Comparison of ENCODE assay signal across 15 mouse cellular contexts in the genomic region with DNA sequence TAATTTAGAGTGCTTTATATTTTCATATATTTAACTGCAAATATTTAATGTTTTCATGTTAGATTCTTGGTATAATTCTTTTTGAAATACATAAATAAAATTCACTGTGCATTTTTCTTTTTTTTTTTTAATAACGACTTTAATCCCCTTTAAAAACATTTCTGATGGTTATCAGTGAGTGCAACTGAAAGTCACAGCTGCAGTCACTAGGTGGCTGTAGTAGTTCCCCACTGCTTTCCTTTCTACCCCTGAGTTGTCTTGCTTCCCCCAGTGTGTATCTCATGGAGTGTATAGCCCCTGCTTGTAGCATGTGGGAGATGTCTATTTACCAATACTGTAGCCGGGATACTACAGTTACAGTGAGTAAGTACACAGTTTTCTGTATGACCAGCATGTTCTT. TPM values are rescaled to one million over a fixed set of nuclear protein-coding genes. Genes with fewer than 3 reads are reported as not detected.
DNase-seq lines count a peak whose midpoint lies in the region; ATAC-seq and TF ChIP-seq lines count a peak whose summit lies in the region.
"Had no signal": no experiment of that assay in that cellular context is flagged by ENCODE, and none has a peak within 500 bp of the region (broad histone marks: within the 10 kb centered on the region; RNA-seq: fewer than 3 reads in every experiment).

No protein-coding gene starts in this region.

- H3K27ac ChIP-seq in heart, embryonic 13.5 days (replicated peaks): peak overlapping the region; percentile 56; the same call in 1 of the 2 replicates
- no peak overlapping the region for H3K27ac ChIP-seq in heart, embryonic 11.5 days (ENCODE audit: low read depth, low read length)
- no peak overlapping the region for H3K27ac ChIP-seq in layer of hippocampus, adult 2 months
- peak overlapping the region; percentile 65 for H3K27ac ChIP-seq in embryonic facial prominence, embryonic 15.5 days (replicated peaks)
- H3K27ac ChIP-seq in stomach, embryonic 16.5 days (ENCODE audit: low read length): peak overlapping the region; percentile 24; the same call in 1 of the 2 replicates
- H3K27ac ChIP-seq: forebrain, embryonic 10.5 days; hindbrain, embryonic 13.5 days; lung, embryonic 15.5 days; midbrain, embryonic 10.5 days had no signal

- no peak for ATAC-seq in heart, embryonic 13.5 days (ENCODE audit: extremely low read depth, insufficient number of reproducible peaks, low FRiP score, low TSS enrichment)
- no peak for ATAC-seq in heart, embryonic 11.5 days (replicated peaks; ENCODE audit: insufficient number of reproducible peaks, low FRiP score, low TSS enrichment)
- no peak for ATAC-seq in embryonic facial prominence, embryonic 15.5 days (ENCODE audit: insufficient number of reproducible peaks, low FRiP score, low TSS enrichment, low read depth)
- no peak for ATAC-seq in stomach, embryonic 16.5 days (ENCODE audit: insufficient read depth, low FRiP score)
- ATAC-seq in inflammation-experienced regulatory T-cells, adult 6 months: no peak

- H3K4me3 ChIP-seq in heart, embryonic 13.5 days: no peak overlapping the region
- H3K4me3 ChIP-seq in heart, embryonic 11.5 days (ENCODE audit: low read depth, low read length): no peak overlapping the region
- no peak overlapping the region for H3K4me3 ChIP-seq in layer of hippocampus, adult 2 months
- no peak overlapping the region for H3K4me3 ChIP-seq in embryonic facial prominence, embryonic 15.5 days (replicated peaks)
- no peak overlapping the region for H3K4me3 ChIP-seq in stomach, embryonic 16.5 days (replicated peaks; ENCODE audit: low read length)
- H3K4me3 ChIP-seq: forebrain, embryonic 10.5 days; hindbrain, embryonic 13.5 days; lung, embryonic 15.5 days; midbrain, embryonic 10.5 days had no signal

- peaks cover 6% of the 10 kb centered on the region for H3K4me1 ChIP-seq in heart, embryonic 13.5 days
- H3K4me1 ChIP-seq in heart, embryonic 11.5 days (ENCODE audit: control insufficient read depth, insufficient read depth, low read length): 0 out of 2 replicates have a peak, but pooled peaks cover 2% of the 10 kb centered on the region
- H3K4me1 ChIP-seq in embryonic facial prominence, embryonic 15.5 days: peaks cover 24% of the 10 kb centered on the region
- H3K4me1 ChIP-seq in stomach, embryonic 16.5 days (ENCODE audit: control insufficient read depth, insufficient read depth, low read length): no peaks in the 10 kb centered on the region; the same call in 1 of the 2 replicates
- H3K4me1 ChIP-seq: hindbrain, embryonic 13.5 days; lung, embryonic 15.5 days; midbrain, embryonic 10.5 days had no signal

- DNase-seq in layer of hippocampus, adult 2 months (ENCODE audit: low spot score in 2 of 2): no peak
- no peak for DNase-seq in layer of hippocampus, postnatal 14 days (ENCODE audit: low spot score in 2 of 2)
- DNase-seq in spleen, postnatal 4 days (ENCODE audit: low spot score in 2 of 2): no peak
- DNase-seq: cerebellum, adult 11-12 months; retina, postnatal 1 day; thymus, adult 18-20 months had no signal

- WGBS in heart, embryonic 13.5 days: 74% methylated on average over 2 of the region's 2 CpGs
- WGBS in heart, embryonic 11.5 days (ENCODE audit: insufficient replicate concordance): 80% methylated on average over 2 of the region's 2 CpGs
- WGBS in embryonic facial prominence, embryonic 15.5 days: 55% methylated on average over 2 of the region's 2 CpGs
- 81% methylated on average over 2 of the region's 2 CpGs for WGBS in stomach, embryonic 16.5 days

- no peak overlapping the region for H3K4me2 ChIP-seq in heart, embryonic 13.5 days
- no peak overlapping the region for H3K4me2 ChIP-seq in heart, embryonic 11.5 days
- no peak overlapping the region for H3K4me2 ChIP-seq in embryonic facial prominence, embryonic 15.5 days (replicated peaks)
- no peak overlapping the region for H3K4me2 ChIP-seq in stomach, embryonic 16.5 days (ENCODE audit: low read depth, low read length)
- H3K4me2 ChIP-seq: hindbrain, embryonic 13.5 days; lung, embryonic 15.5 days had no signal

- peaks cover 65% of the 10 kb centered on the region for H3K36me3 ChIP-seq in heart, embryonic 13.5 days
- H3K36me3 ChIP-seq in heart, embryonic 11.5 days (ENCODE audit: control insufficient read depth, insufficient read depth, low read length): peaks cover 8% of the 10 kb centered on the region
- peaks cover 28% of the 10 kb centered on the region for H3K36me3 ChIP-seq in embryonic facial prominence, embryonic 15.5 days
- H3K36me3 ChIP-seq in stomach, embryonic 16.5 days (ENCODE audit: control insufficient read depth, insufficient read depth, low read length): no peaks in the 10 kb centered on the region

- peak; percentile 66 for TF ChIP-seq CTCF in layer of hippocampus, adult 2 months (conservative IDR thresholded peaks at IDR 0.05)

- H3K27me3 ChIP-seq in heart, embryonic 13.5 days (replicated peaks): no peaks in the 10 kb centered on the region
- no peaks in the 10 kb centered on the region for H3K27me3 ChIP-seq in heart, embryonic 11.5 days (ENCODE audit: control insufficient read depth, insufficient read depth, low read length)
- H3K27me3 ChIP-seq in embryonic facial prominence, embryonic 15.5 days: no peaks in the 10 kb centered on the region
- H3K27me3 ChIP-seq in stomach, embryonic 16.5 days (ENCODE audit: control insufficient read depth, insufficient read depth, low read length): no peaks in the 10 kb centered on the region
- H3K27me3 ChIP-seq: hindbrain, embryonic 13.5 days; lung, embryonic 15.5 days had no signal

- H3K9me3 ChIP-seq in heart, embryonic 13.5 days: no peaks in the 10 kb centered on the region
- no peaks in the 10 kb centered on the region for H3K9me3 ChIP-seq in heart, embryonic 11.5 days (replicated peaks; ENCODE audit: control insufficient read depth, low read length)
- no peaks in the 10 kb centered on the region for H3K9me3 ChIP-seq in embryonic facial prominence, embryonic 15.5 days (replicated peaks)
- no peaks in the 10 kb centered on the region for H3K9me3 ChIP-seq in stomach, embryonic 16.5 days (replicated peaks; ENCODE audit: control insufficient read depth, low read length)
- H3K9me3 ChIP-seq: forebrain, embryonic 10.5 days; hindbrain, embryonic 13.5 days; lung, embryonic 15.5 days; midbrain, embryonic 10.5 days had no signal

- H3K9ac ChIP-seq in heart, embryonic 13.5 days: no peak overlapping the region
- H3K9ac ChIP-seq in heart, embryonic 11.5 days (ENCODE audit: low read depth, low read length): no peak overlapping the region
- H3K9ac ChIP-seq in embryonic facial prominence, embryonic 15.5 days: no peak overlapping the region
- H3K9ac ChIP-seq in stomach, embryonic 16.5 days (ENCODE audit: low read length): no peak overlapping the region
- H3K9ac ChIP-seq: hindbrain, embryonic 13.5 days; lung, embryonic 15.5 days had no signal

RNA-seq across cellular contexts. Expression of a gene that starts 29.0 kb away (rescaled TPM):
- 22.3 and 22.8 TPM in 2 replicates for polyA plus RNA-seq in heart, embryonic 13.5 days (2015; fragmentation: Nextera tagmentation; extraction: Ambion mirVana)
- 24.9 and 32.8 TPM in 2 replicates for polyA plus RNA-seq in heart, embryonic 11.5 days (2014; fragmentation: Nextera tagmentation; extraction: Ambion mirVana)
- total RNA-seq in layer of hippocampus, adult 2 months (2021): 10 to 100 TPM; 24.6 to 26.3 TPM
- 10 to 100 TPM; 21.6 to 22.7 TPM for total RNA-seq in layer of hippocampus, postnatal 14 days (2021)
- polyA plus RNA-seq in embryonic facial prominence, embryonic 15.5 days (2015; fragmentation: Nextera tagmentation; extraction: Ambion mirVana): 38.7 and 40.9 TPM in 2 replicates
- polyA plus RNA-seq in stomach, embryonic 16.5 days (2015; fragmentation: Nextera tagmentation; extraction: Ambion mirVana): 35.9 and 37.5 TPM in 2 replicates
- 10 to 100 TPM; 24.8 to 26.8 (median 25.1) TPM for polyA plus RNA-seq in inflammation-experienced regulatory T-cells, adult 6 months (2017; shearing (Covaris generic))

RNA-seq across cellular contexts. Expression of a gene that starts 56.9 kb away (rescaled TPM):
- polyA plus RNA-seq in heart, embryonic 13.5 days (2015; fragmentation: Nextera tagmentation; extraction: Ambion mirVana): 0.84 and 1.1 TPM in 2 replicates
- 0.27 TPM in 1 of 2 replicates, not detected in the other for polyA plus RNA-seq in heart, embryonic 11.5 days (2014; fragmentation: Nextera tagmentation; extraction: Ambion mirVana)
- total RNA-seq in layer of hippocampus, adult 2 months (2021): 100 to 1,000 TPM; 123 to 124 TPM
- 100 to 1,000 TPM; 151 to 154 TPM for total RNA-seq in layer of hippocampus, postnatal 14 days (2021)
- 8.4 and 8.8 TPM in 2 replicates for polyA plus RNA-seq in embryonic facial prominence, embryonic 15.5 days (2015; fragmentation: Nextera tagmentation; extraction: Ambion mirVana)
- polyA plus RNA-seq in stomach, embryonic 16.5 days (2015; fragmentation: Nextera tagmentation; extraction: Ambion mirVana): 15.8 and 17.5 TPM in 2 replicates
- under 1 TPM in 1 of 3 experiments, not detected in 2; 0.47 TPM for polyA plus RNA-seq in inflammation-experienced regulatory T-cells, adult 6 months (2017; shearing (Covaris generic))

RNA-seq across cellular contexts. Expression of a gene that starts 58.3 kb away (rescaled TPM):
- polyA plus RNA-seq in heart, embryonic 13.5 days (2015; fragmentation: Nextera tagmentation; extraction: Ambion mirVana): 119 and 122 TPM in 2 replicates
- 108 and 128 TPM in 2 replicates for polyA plus RNA-seq in heart, embryonic 11.5 days (2014; fragmentation: Nextera tagmentation; extraction: Ambion mirVana)
- 10 to 100 TPM; 78.6 to 84.8 TPM for total RNA-seq in layer of hippocampus, adult 2 months (2021)
- total RNA-seq in layer of hippocampus, postnatal 14 days (2021): 100 to 1,000 TPM; 111 to 117 TPM
- 99.5 and 103 TPM in 2 replicates for polyA plus RNA-seq in embryonic facial prominence, embryonic 15.5 days (2015; fragmentation: Nextera tagmentation; extraction: Ambion mirVana)
- 86.5 and 90.3 TPM in 2 replicates for polyA plus RNA-seq in stomach, embryonic 16.5 days (2015; fragmentation: Nextera tagmentation; extraction: Ambion mirVana)
- 10 to 100 TPM; 14.6 to 15.5 (median 15.4) TPM for polyA plus RNA-seq in inflammation-experienced regulatory T-cells, adult 6 months (2017; shearing (Covaris generic))

Comparison
In these comparisons a context has a peak if more than half of its experiments do, and no peak if none do; other contexts are left out.
1. H3K27ac ChIP-seq: peak in heart, embryonic 13.5 days (single experiment), embryonic facial prominence, embryonic 15.5 days (single experiment) and stomach, embryonic 16.5 days (single experiment); none in heart, embryonic 11.5 days (single experiment) and layer of hippocampus, adult 2 months (single experiment).